In the genomic region with DNA sequence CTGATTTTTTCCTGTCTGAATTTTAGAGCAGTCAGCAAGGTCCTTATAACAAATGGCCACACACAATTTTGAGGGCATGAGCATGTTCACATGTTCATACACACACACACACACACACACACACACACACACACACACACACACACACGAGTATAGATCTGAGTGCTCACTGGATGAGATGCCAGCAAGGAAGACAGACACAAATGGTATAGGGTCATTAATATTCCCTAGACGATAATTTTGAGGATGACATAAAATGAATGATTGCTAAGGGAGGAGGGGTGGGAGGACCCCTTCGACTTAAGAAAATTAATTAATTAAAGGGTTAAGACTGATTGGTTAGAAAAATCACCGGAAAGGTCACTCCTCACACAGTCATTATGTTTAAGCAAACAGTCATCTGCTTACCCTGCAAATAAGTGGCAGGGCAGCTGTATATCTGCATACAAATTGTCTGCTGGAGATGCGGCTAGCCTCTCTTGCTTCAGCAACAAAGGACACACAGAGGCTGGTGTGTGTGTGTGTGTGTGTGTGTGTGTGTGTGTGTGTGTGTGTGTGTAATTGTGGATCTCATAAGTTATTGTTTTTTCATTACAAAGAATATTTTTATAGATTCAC, we compare ENCODE assay signal across 19 mouse cellular contexts.
DNase-seq lines count a peak whose midpoint lies in the region; ATAC-seq and TF ChIP-seq lines count a peak whose summit lies in the region.
"Had no signal": no experiment of that assay in that cellular context is flagged by ENCODE, and none has a peak within 500 bp of the region (broad histone marks: within the 10 kb centered on the region; RNA-seq: fewer than 3 reads in every experiment).

No protein-coding gene starts in this region.

- H3K4me1 ChIP-seq in hindbrain, embryonic 12.5 days, result peaks cover 8% of the 10 kb centered on the region; the same call in 1 of the 2 replicates
- H3K4me1 ChIP-seq in hindbrain, postnatal 0 days (ENCODE audit: insufficient read depth, low read length), result no peaks in the 10 kb centered on the region
- H3K4me1 ChIP-seq in midbrain, embryonic 14.5 days (ENCODE audit: control insufficient read depth, insufficient read depth, low read length), result 0 out of 2 replicates have a peak, but pooled peaks cover 6% of the 10 kb centered on the region
- peaks cover 3% of the 10 kb centered on the region; the same call in 1 of the 2 replicates for H3K4me1 ChIP-seq in midbrain, embryonic 16.5 days (ENCODE audit: control insufficient read depth, insufficient read depth, low read length)
- 0 out of 2 replicates have a peak, but pooled peaks cover 7% of the 10 kb centered on the region for H3K4me1 ChIP-seq in forebrain, embryonic 15.5 days
- no peaks in the 10 kb centered on the region for H3K4me1 ChIP-seq in neural tube, embryonic 14.5 days (ENCODE audit: control insufficient read depth, insufficient read depth, low read length)
- H3K4me1 ChIP-seq in heart, embryonic 11.5 days (ENCODE audit: control insufficient read depth, insufficient read depth, low read length), result no peaks in the 10 kb centered on the region
- H3K4me1 ChIP-seq: liver, embryonic 13.5 days had no signal

- no peaks in the 10 kb centered on the region for H3K36me3 ChIP-seq in hindbrain, embryonic 12.5 days
- no peaks in the 10 kb centered on the region for H3K36me3 ChIP-seq in hindbrain, postnatal 0 days (ENCODE audit: insufficient read depth, low read length)
- no peaks in the 10 kb centered on the region for H3K36me3 ChIP-seq in midbrain, embryonic 14.5 days (ENCODE audit: control insufficient read depth, insufficient read depth, low read length)
- no peaks in the 10 kb centered on the region for H3K36me3 ChIP-seq in midbrain, embryonic 16.5 days (ENCODE audit: control insufficient read depth, insufficient read depth, low read length)
- H3K36me3 ChIP-seq in forebrain, embryonic 15.5 days, result no peaks in the 10 kb centered on the region
- H3K36me3 ChIP-seq in neural tube, embryonic 14.5 days (ENCODE audit: control insufficient read depth, insufficient read depth, low read length), result no peaks in the 10 kb centered on the region
- no peaks in the 10 kb centered on the region for H3K36me3 ChIP-seq in heart, embryonic 11.5 days (ENCODE audit: control insufficient read depth, insufficient read depth, low read length)
- H3K36me3 ChIP-seq: liver, embryonic 13.5 days had no signal

- peak overlapping the region; percentile 2; the same call in 1 of the 2 replicates for H3K27ac ChIP-seq in hindbrain, embryonic 12.5 days
- no peak overlapping the region for H3K27ac ChIP-seq in hindbrain, postnatal 0 days
- H3K27ac ChIP-seq in midbrain, embryonic 14.5 days (replicated peaks; ENCODE audit: low read depth, low read length), result no peak overlapping the region
- no peak overlapping the region for H3K27ac ChIP-seq in midbrain, embryonic 16.5 days (ENCODE audit: low read length)
- no peak overlapping the region for H3K27ac ChIP-seq in forebrain, embryonic 15.5 days (replicated peaks)
- no peak overlapping the region for H3K27ac ChIP-seq in neural tube, embryonic 14.5 days (ENCODE audit: low read depth, low read length)
- no peak overlapping the region for H3K27ac ChIP-seq in heart, embryonic 11.5 days (ENCODE audit: low read depth, low read length)
- H3K27ac ChIP-seq: liver, embryonic 13.5 days had no signal

- H3K9me3 ChIP-seq in hindbrain, embryonic 12.5 days (replicated peaks), result no peaks in the 10 kb centered on the region
- no peaks in the 10 kb centered on the region for H3K9me3 ChIP-seq in hindbrain, postnatal 0 days (ENCODE audit: low read length)
- no peaks in the 10 kb centered on the region for H3K9me3 ChIP-seq in midbrain, embryonic 14.5 days (ENCODE audit: control insufficient read depth, low read length)
- H3K9me3 ChIP-seq in midbrain, embryonic 16.5 days (replicated peaks; ENCODE audit: control insufficient read depth, low read length, poor library complexity, severe bottlenecking), result no peaks in the 10 kb centered on the region
- no peaks in the 10 kb centered on the region for H3K9me3 ChIP-seq in forebrain, embryonic 15.5 days
- no peaks in the 10 kb centered on the region for H3K9me3 ChIP-seq in neural tube, embryonic 14.5 days (ENCODE audit: control insufficient read depth, low read length)
- no peaks in the 10 kb centered on the region for H3K9me3 ChIP-seq in heart, embryonic 11.5 days (replicated peaks; ENCODE audit: control insufficient read depth, low read length)
- H3K9me3 ChIP-seq: liver, embryonic 13.5 days had no signal

- DNase-seq in hindbrain, postnatal 0 days (ENCODE audit: low spot score), result no peak
- DNase-seq in midbrain, embryonic 14.5 days, result peak; percentile 35
- no peak for DNase-seq in layer of hippocampus, adult 11-12 months (ENCODE audit: low spot score)
- DNase-seq: adrenal gland, adult 8-10 months; cerebellum, adult 18-20 months; cerebellum, postnatal 25 days; embryo, embryonic 11 days; heart, postnatal 4 days; kidney, adult 2 months; kidney, postnatal 25 days; liver, embryonic 13.5 days; lung, adult 2 months; right cerebral cortex, postnatal 25 days; thymus, postnatal 14 days had no signal

- H3K4me3 ChIP-seq in hindbrain, embryonic 12.5 days, result no peak overlapping the region
- H3K4me3 ChIP-seq in hindbrain, postnatal 0 days (ENCODE audit: low read length), result no peak overlapping the region
- no peak overlapping the region for H3K4me3 ChIP-seq in midbrain, embryonic 14.5 days (replicated peaks; ENCODE audit: low read depth, low read length)
- H3K4me3 ChIP-seq in midbrain, embryonic 16.5 days (ENCODE audit: low read depth, low read length), result no peak overlapping the region
- H3K4me3 ChIP-seq in forebrain, embryonic 15.5 days, result no peak overlapping the region
- no peak overlapping the region for H3K4me3 ChIP-seq in neural tube, embryonic 14.5 days (ENCODE audit: low read depth, low read length)
- no peak overlapping the region for H3K4me3 ChIP-seq in heart, embryonic 11.5 days (ENCODE audit: low read depth, low read length)
- H3K4me3 ChIP-seq: liver, embryonic 13.5 days had no signal

- peak; percentile 89 for ATAC-seq in hindbrain, embryonic 12.5 days (ENCODE audit: low FRiP score)
- no peak for ATAC-seq in hindbrain, postnatal 0 days
- ATAC-seq in midbrain, embryonic 14.5 days (ENCODE audit: low FRiP score, low TSS enrichment), result no peak
- no peak for ATAC-seq in midbrain, embryonic 16.5 days
- ATAC-seq in forebrain, embryonic 15.5 days (replicated peaks), result 0 out of 2 replicates have a peak, but pooled peaks have one; percentile 41
- peak; percentile 51; the same call in 1 of the 2 replicates for ATAC-seq in neural tube, embryonic 14.5 days (ENCODE audit: low read depth)
- ATAC-seq in heart, embryonic 11.5 days (replicated peaks; ENCODE audit: insufficient number of reproducible peaks, low FRiP score, low TSS enrichment), result no peak

- H3K9ac ChIP-seq in hindbrain, embryonic 12.5 days, result no peak overlapping the region
- no peak overlapping the region for H3K9ac ChIP-seq in hindbrain, postnatal 0 days (replicated peaks; ENCODE audit: low read length)
- no peak overlapping the region for H3K9ac ChIP-seq in midbrain, embryonic 14.5 days (replicated peaks; ENCODE audit: low read length)
- H3K9ac ChIP-seq in midbrain, embryonic 16.5 days (ENCODE audit: low read depth, low read length), result no peak overlapping the region
- no peak overlapping the region for H3K9ac ChIP-seq in forebrain, embryonic 15.5 days (replicated peaks)
- H3K9ac ChIP-seq in neural tube, embryonic 14.5 days (replicated peaks; ENCODE audit: low read depth, low read length), result no peak overlapping the region
- no peak overlapping the region for H3K9ac ChIP-seq in heart, embryonic 11.5 days (ENCODE audit: low read depth, low read length)
- H3K9ac ChIP-seq: liver, embryonic 13.5 days had no signal

- 30% methylated on average over 5 of the region's 5 CpGs for WGBS in hindbrain, embryonic 12.5 days
- 33% methylated on average over 5 of the region's 5 CpGs for WGBS in hindbrain, postnatal 0 days
- WGBS in midbrain, embryonic 14.5 days, result 40% methylated on average over 5 of the region's 5 CpGs
- WGBS in midbrain, embryonic 16.5 days, result 34% methylated on average over 5 of the region's 5 CpGs
- 35% methylated on average over 5 of the region's 5 CpGs for WGBS in forebrain, embryonic 15.5 days
- 15% methylated on average over 5 of the region's 5 CpGs for WGBS in neural tube, embryonic 14.5 days
- WGBS in heart, embryonic 11.5 days (ENCODE audit: insufficient replicate concordance), result 62% methylated on average over 5 of the region's 5 CpGs

- no peaks in the 10 kb centered on the region for H3K27me3 ChIP-seq in hindbrain, embryonic 12.5 days
- no peaks in the 10 kb centered on the region for H3K27me3 ChIP-seq in hindbrain, postnatal 0 days (ENCODE audit: insufficient read depth, low read length)
- no peaks in the 10 kb centered on the region for H3K27me3 ChIP-seq in midbrain, embryonic 14.5 days (ENCODE audit: control insufficient read depth, insufficient read depth, low read length)
- H3K27me3 ChIP-seq in midbrain, embryonic 16.5 days (ENCODE audit: control insufficient read depth, insufficient read depth, low read depth, low read length), result no peaks in the 10 kb centered on the region
- no peaks in the 10 kb centered on the region for H3K27me3 ChIP-seq in forebrain, embryonic 15.5 days
- no peaks in the 10 kb centered on the region for H3K27me3 ChIP-seq in neural tube, embryonic 14.5 days (ENCODE audit: control insufficient read depth, insufficient read depth, low read length)
- H3K27me3 ChIP-seq in heart, embryonic 11.5 days (ENCODE audit: control insufficient read depth, insufficient read depth, low read length), result no peaks in the 10 kb centered on the region
- H3K27me3 ChIP-seq: liver, embryonic 13.5 days had no signal

- H3K4me2 ChIP-seq in hindbrain, embryonic 12.5 days (replicated peaks), result no peak overlapping the region
- no peak overlapping the region for H3K4me2 ChIP-seq in hindbrain, postnatal 0 days (ENCODE audit: low read depth, low read length)
- H3K4me2 ChIP-seq in midbrain, embryonic 14.5 days (ENCODE audit: low read length), result no peak overlapping the region
- no peak overlapping the region for H3K4me2 ChIP-seq in midbrain, embryonic 16.5 days (ENCODE audit: low read length)
- H3K4me2 ChIP-seq in forebrain, embryonic 15.5 days (replicated peaks), result no peak overlapping the region
- no peak overlapping the region for H3K4me2 ChIP-seq in neural tube, embryonic 14.5 days (ENCODE audit: low read depth, low read length)
- no peak overlapping the region for H3K4me2 ChIP-seq in heart, embryonic 11.5 days
- H3K4me2 ChIP-seq: liver, embryonic 13.5 days had no signal

- no peak for TF ChIP-seq CTCF in hindbrain, postnatal 0 days (IDR thresholded peaks at IDR 0.05; ENCODE audit: low read depth)

Comparison
In these comparisons a context has a peak if more than half of its experiments do, and no peak if none do; other contexts are left out.
1. ATAC-seq: peak in hindbrain, embryonic 12.5 days (single experiment), forebrain, embryonic 15.5 days (single experiment) and neural tube, embryonic 14.5 days (single experiment); none in hindbrain, postnatal 0 days (single experiment), midbrain, embryonic 14.5 days (single experiment), midbrain, embryonic 16.5 days (single experiment) and heart, embryonic 11.5 days (single experiment).